Mouse (Mus musculus): Measurements from ENCODE around the gene Pcdh19.
"Not testable (repeated sequence)": the region's sequence is repeated elsewhere in the genome, so short reads cannot be mapped to it uniquely, and the experiment has no call there.

Pcdh19 gene

GRCm38 (mm10) chrX:133688840-133689239 is at the start of gene Pcdh19:
TSS of gene Pcdh19 (minus strand) at chrX:133688987.
- DNase-seq: peak; percentile 81

GRCm38 (mm10) chrX:133735871-133736270 is 47.1 kb upstream of the Pcdh19 start:
- DNase-seq: no peak

GRCm38 (mm10) chrX:133734984-133735383 is 46.2 kb upstream of the Pcdh19 start:
- DNase-seq: peak; percentile 1

GRCm38 (mm10) chrX:133721517-133721916 is 32.7 kb upstream of the Pcdh19 start:
- no peak for DNase-seq

GRCm38 (mm10) chrX:133710621-133711020 is 21.8 kb upstream of the Pcdh19 start:
- DNase-seq: no peak

- no peak for DNase-seq
Observed at GRCm38 (mm10) chrX:133702902-133703301, 14.1 kb upstream of the Pcdh19 start.

- not testable (repeated sequence) for DNase-seq
Observed at GRCm38 (mm10) chrX:133697871-133698270, 9.1 kb upstream of the Pcdh19 start.

- DNase-seq: no peak
Observed at GRCm38 (mm10) chrX:133696461-133696860, 7.7 kb upstream of the Pcdh19 start.

- no peak for DNase-seq
Observed at GRCm38 (mm10) chrX:133693037-133693760, 4.4 kb upstream of the Pcdh19 start.

- DNase-seq: no peak
Observed at GRCm38 (mm10) chrX:133692392-133692790, 3.6 kb upstream of the Pcdh19 start.

- peak; percentile 69 for DNase-seq
Observed at GRCm38 (mm10) chrX:133691581-133692391, 3.0 kb upstream of the Pcdh19 start.

- no peak for DNase-seq
Observed at GRCm38 (mm10) chrX:133690822-133691221, 2.0 kb upstream of the Pcdh19 start.

- DNase-seq: no peak
Observed at GRCm38 (mm10) chrX:133689576-133690250, 926 bp upstream of the Pcdh19 start.

- DNase-seq: no peak
Observed at GRCm38 (mm10) chrX:133688156-133688555, 631 bp downstream of the Pcdh19 start.

GRCm38 (mm10) chrX:133687666-133688151 is 1.1 kb downstream of the Pcdh19 start:
- DNase-seq: no peak

- DNase-seq: no peak
Observed at GRCm38 (mm10) chrX:133686533-133687311, 2.1 kb downstream of the Pcdh19 start.

GRCm38 (mm10) chrX:133685572-133685971 is 3.2 kb downstream of the Pcdh19 start:
- DNase-seq: no peak

GRCm38 (mm10) chrX:133683961-133684360 is 4.8 kb downstream of the Pcdh19 start:
- no peak for DNase-seq

- DNase-seq: no peak
Observed at GRCm38 (mm10) chrX:133675121-133675520, 13.7 kb downstream of the Pcdh19 start.

- DNase-seq: no peak
Observed at GRCm38 (mm10) chrX:133673796-133674195, 15.0 kb downstream of the Pcdh19 start.

GRCm38 (mm10) chrX:133660111-133660510 is 28.7 kb downstream of the Pcdh19 start:
- DNase-seq: no peak

All from right cerebral cortex, adult 18-20 months (tissue).